Mouse (Mus musculus): ENCODE results near the gene Il22ra1. TPM values are rescaled to one million over a fixed set of nuclear protein-coding genes. Genes with fewer than 3 reads are reported as not detected.
"Not testable (repeated sequence)": the region's sequence is repeated elsewhere in the genome, so short reads cannot be mapped to it uniquely, and the experiment has no call there.

Il22ra1 gene
- polyA plus RNA-seq, 1 experiment from 2014 or later: not detected

DNA sequence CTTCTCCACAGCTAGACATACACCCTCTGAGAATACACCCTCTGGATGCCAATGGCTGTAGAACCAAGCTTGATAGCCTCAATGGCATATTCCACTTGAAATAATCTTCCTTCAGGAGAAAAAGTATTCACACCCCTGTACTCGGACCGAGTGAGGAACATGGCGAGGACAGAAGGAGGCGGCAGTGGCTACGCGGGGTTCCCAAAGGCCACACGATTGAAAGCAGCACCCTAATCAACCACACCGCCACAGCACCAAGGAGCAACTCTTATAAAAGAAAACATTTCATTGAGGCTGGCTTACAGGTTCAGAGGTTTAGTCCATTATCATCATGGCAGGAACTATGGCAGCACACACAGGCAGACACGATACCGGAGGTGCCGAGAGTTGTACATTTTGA is 11.5 kb upstream of the Il22ra1 start:
- H3K9ac ChIP-seq (replicated peaks; ENCODE audit: low read length); H3K4me2 ChIP-seq (ENCODE audit: low read length); H3K36me3 ChIP-seq (ENCODE audit: control insufficient read depth, insufficient read depth, low read length); H3K4me1 ChIP-seq (ENCODE audit: control insufficient read depth, insufficient read depth, low read length); H3K9me3 ChIP-seq (ENCODE audit: control insufficient read depth, low read length); H3K27ac ChIP-seq (replicated peaks; ENCODE audit: low read depth, low read length); DNase-seq; H3K27me3 ChIP-seq (ENCODE audit: control insufficient read depth, insufficient read depth, low read length); ATAC-seq (ENCODE audit: low FRiP score, low TSS enrichment); H3K4me3 ChIP-seq (replicated peaks; ENCODE audit: low read depth, low read length): not testable (repeated sequence)
- WGBS: 96% methylated on average over 11 of the region's 11 CpGs

DNA sequence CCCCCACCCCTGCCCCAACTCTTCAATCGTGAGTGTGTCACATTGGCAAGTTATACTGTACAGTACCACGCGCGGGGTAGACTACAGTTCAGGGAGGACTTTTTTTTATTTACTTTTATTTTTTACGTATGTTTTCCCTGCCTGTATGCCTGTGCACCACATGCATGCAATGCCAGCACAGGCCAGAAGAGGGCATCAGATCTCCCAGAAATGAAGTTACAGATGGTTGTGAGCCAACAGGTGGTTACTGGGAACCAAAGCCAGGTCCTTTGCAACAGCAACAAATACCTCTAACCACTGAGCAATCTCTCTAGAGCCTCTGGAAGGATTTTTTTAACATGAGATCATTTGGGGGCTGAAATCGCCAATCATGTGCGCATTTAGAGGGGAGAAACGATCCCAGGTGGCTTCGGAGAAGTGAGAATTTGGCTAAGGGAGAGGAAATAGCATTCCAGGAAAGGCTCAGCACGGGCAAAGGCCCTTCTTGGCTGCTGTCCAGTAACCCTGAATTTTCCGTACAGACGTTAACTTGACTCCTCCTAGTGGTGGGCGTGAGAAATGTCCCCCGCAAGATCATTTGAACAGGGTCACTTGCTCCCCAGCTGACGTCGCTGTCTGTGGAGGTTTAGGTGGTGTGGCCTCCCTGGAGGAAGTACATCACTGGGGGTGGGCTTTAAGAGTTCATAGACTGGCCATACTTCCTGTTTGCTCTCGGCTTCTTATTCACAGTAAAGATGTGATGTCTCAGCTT is 5.3 kb upstream of the Il22ra1 start:
- no peak overlapping the region for H3K27ac ChIP-seq (replicated peaks; ENCODE audit: low read depth, low read length)
- no peak overlapping the region for H3K4me2 ChIP-seq (ENCODE audit: low read length)
- no peaks in the 10 kb centered on the region for H3K9me3 ChIP-seq (ENCODE audit: control insufficient read depth, low read length)
- H3K4me3 ChIP-seq (replicated peaks; ENCODE audit: low read depth, low read length): no peak overlapping the region
- DNase-seq: no peak
- ATAC-seq (ENCODE audit: low FRiP score, low TSS enrichment): no peak
- H3K36me3 ChIP-seq (ENCODE audit: control insufficient read depth, insufficient read depth, low read length): no peaks in the 10 kb centered on the region
- no peak overlapping the region for H3K9ac ChIP-seq (replicated peaks; ENCODE audit: low read length)
- H3K4me1 ChIP-seq (ENCODE audit: control insufficient read depth, insufficient read depth, low read length): no peaks in the 10 kb centered on the region
- 75% methylated on average over 17 of the region's 17 CpGs for WGBS
- no peaks in the 10 kb centered on the region for H3K27me3 ChIP-seq (ENCODE audit: control insufficient read depth, insufficient read depth, low read length)

DNA sequence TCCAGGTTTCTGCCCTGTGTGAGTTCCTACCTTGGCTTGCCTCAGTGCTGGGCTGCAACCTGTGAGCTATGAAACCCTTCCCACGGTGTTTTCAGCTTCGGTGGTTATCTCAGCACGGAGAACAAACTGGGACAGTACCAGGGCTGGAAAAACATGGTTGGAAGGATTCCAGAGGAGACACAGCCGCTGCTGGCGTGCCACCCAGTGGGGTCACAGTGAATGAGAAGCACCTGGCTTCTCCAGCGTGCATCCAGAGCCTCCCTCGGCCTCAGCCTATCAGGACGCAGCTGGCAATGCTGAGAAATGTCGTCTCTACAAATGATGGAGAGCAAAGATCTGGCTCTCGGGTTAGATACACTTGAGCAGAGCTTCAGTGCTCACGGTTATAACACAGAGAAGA is 1.6 kb upstream of the Il22ra1 start:
- Histone ChIP-seq H3K4me3 (replicated peaks; ENCODE audit: low read depth, low read length) (no peak overlapping the region), H3K9ac (replicated peaks; ENCODE audit: low read length) (no peak overlapping the region), H3K4me1 (ENCODE audit: control insufficient read depth, insufficient read depth, low read length) (no peaks in the 10 kb centered on the region), H3K4me2 (ENCODE audit: low read length) (no peak overlapping the region), H3K36me3 (ENCODE audit: control insufficient read depth, insufficient read depth, low read length) (no peaks in the 10 kb centered on the region), H3K27me3 (ENCODE audit: control insufficient read depth, insufficient read depth, low read length) (no peaks in the 10 kb centered on the region), H3K27ac (replicated peaks; ENCODE audit: low read depth, low read length) (no peak overlapping the region), H3K9me3 (ENCODE audit: control insufficient read depth, low read length) (no peaks in the 10 kb centered on the region)
- ATAC-seq (ENCODE audit: low FRiP score, low TSS enrichment) (no peak), DNase-seq (no peak)
- WGBS: 85% methylated on average over 11 of the region's 11 CpGs

DNA sequence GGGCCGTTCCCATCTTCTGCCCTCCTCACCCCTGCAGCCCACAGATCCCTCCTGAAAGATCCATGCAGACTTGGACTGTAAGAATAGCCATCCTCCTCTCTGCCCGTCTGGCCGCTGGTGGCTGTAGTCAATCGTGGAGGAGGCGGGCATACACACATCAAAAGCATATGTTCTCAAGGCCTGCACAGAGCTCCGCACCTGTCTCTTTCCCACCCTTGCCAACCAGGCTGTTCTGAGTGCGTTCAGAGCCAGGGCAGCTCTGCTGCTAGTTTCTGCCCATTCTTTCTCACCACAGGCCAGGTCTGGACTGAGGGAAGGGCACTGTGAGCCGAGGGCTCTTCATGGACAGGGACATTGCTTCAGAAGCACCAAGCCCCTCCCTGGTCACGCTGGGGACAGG is 2.2 kb downstream of the Il22ra1 start:
- Histone ChIP-seq H3K27me3 (ENCODE audit: control insufficient read depth, insufficient read depth, low read length) (no peaks in the 10 kb centered on the region), H3K4me1 (ENCODE audit: control insufficient read depth, insufficient read depth, low read length) (no peaks in the 10 kb centered on the region), H3K4me3 (replicated peaks; ENCODE audit: low read depth, low read length) (no peak overlapping the region), H3K9me3 (ENCODE audit: control insufficient read depth, low read length) (no peaks in the 10 kb centered on the region), H3K4me2 (ENCODE audit: low read length) (no peak overlapping the region), H3K9ac (replicated peaks; ENCODE audit: low read length) (no peak overlapping the region), H3K36me3 (ENCODE audit: control insufficient read depth, insufficient read depth, low read length) (no peaks in the 10 kb centered on the region), H3K27ac (replicated peaks; ENCODE audit: low read depth, low read length) (no peak overlapping the region)
- 80% methylated on average over 9 of the region's 9 CpGs for WGBS
- ATAC-seq (ENCODE audit: low FRiP score, low TSS enrichment) (no peak), DNase-seq (no peak)

DNA sequence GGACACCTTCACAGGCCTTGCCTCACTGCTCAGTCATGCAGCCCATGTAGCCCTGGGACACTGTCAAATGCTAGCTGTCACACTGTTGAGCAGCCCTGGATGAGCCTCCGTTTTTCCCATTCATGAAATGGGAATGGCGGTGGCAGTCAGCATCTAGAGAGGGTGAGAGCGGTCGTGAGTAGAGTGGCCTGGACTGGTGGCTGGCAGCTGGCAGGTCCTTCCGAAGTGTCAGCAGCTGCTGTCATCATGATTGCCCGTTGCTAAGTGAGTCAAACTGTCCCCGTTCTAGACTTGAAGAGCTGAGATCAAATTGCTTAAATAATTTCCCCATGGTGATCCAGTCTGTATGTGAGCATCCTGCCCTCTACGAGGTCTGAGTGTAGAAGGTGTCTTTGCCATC is 3.0 kb downstream of the Il22ra1 start:
- H3K4me3 ChIP-seq (replicated peaks; ENCODE audit: low read depth, low read length): no peak overlapping the region
- no peak for DNase-seq
- H3K36me3 ChIP-seq (ENCODE audit: control insufficient read depth, insufficient read depth, low read length): no peaks in the 10 kb centered on the region
- no peak for ATAC-seq (ENCODE audit: low FRiP score, low TSS enrichment)
- no peak overlapping the region for H3K9ac ChIP-seq (replicated peaks; ENCODE audit: low read length)
- 81% methylated on average over 8 of the region's 8 CpGs for WGBS
- H3K4me1 ChIP-seq (ENCODE audit: control insufficient read depth, insufficient read depth, low read length): no peaks in the 10 kb centered on the region
- no peaks in the 10 kb centered on the region for H3K27me3 ChIP-seq (ENCODE audit: control insufficient read depth, insufficient read depth, low read length)
- H3K4me2 ChIP-seq (ENCODE audit: low read length): no peak overlapping the region
- no peak overlapping the region for H3K27ac ChIP-seq (replicated peaks; ENCODE audit: low read depth, low read length)
- H3K9me3 ChIP-seq (ENCODE audit: control insufficient read depth, low read length): no peaks in the 10 kb centered on the region

DNA sequence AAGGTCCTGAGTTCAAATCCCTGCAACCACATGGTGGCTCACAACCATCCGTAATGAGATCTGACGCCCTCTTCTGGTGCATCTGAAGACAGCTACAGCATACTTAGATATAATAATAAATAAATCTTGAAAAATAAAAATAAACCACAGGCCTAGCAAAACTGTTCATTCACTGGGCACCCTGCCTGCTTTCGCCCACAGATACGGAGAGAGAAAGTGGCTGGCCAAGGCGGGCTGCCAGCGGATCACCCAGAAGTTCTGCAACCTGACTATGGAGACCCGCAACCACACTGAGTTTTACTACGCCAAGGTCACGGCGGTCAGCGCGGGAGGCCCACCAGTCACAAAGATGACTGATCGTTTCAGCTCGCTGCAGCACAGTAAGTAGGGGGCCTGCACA is 5.9 kb downstream of the Il22ra1 start:
- Histone ChIP-seq H3K36me3 (ENCODE audit: control insufficient read depth, insufficient read depth, low read length) (no peaks in the 10 kb centered on the region), H3K9me3 (ENCODE audit: control insufficient read depth, low read length) (no peaks in the 10 kb centered on the region), H3K9ac (replicated peaks; ENCODE audit: low read length) (no peak overlapping the region), H3K4me3 (replicated peaks; ENCODE audit: low read depth, low read length) (no peak overlapping the region), H3K27me3 (ENCODE audit: control insufficient read depth, insufficient read depth, low read length) (no peaks in the 10 kb centered on the region), H3K27ac (replicated peaks; ENCODE audit: low read depth, low read length) (no peak overlapping the region), H3K4me2 (ENCODE audit: low read length) (no peak overlapping the region), H3K4me1 (ENCODE audit: control insufficient read depth, insufficient read depth, low read length) (no peaks in the 10 kb centered on the region)
- DNase-seq (no peak), ATAC-seq (ENCODE audit: low FRiP score, low TSS enrichment) (no peak)
- 95% methylated on average over 14 of the region's 14 CpGs for WGBS

DNA sequence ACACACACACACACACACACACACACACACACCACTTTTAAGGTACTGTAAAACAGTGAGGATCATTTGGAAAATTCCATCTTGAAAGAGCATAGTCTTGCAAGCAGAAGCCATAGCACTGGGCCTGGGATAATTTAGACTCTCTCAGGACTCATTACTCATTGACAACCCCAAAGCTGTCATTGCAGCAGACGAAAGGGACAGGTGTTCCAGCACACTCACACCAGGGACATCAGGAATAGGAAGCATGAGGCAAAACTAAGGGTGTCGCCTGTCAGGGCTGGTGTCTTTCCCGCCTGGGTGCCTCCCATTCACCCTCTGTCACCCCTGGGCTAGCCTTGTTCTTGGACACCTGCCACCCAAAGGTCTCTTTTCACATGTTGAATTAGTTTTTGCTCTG is 8.9 kb downstream of the Il22ra1 start:
- H3K4me2 ChIP-seq (ENCODE audit: low read length): no peak overlapping the region
- no peaks in the 10 kb centered on the region for H3K27me3 ChIP-seq (ENCODE audit: control insufficient read depth, insufficient read depth, low read length)
- H3K9ac ChIP-seq (replicated peaks; ENCODE audit: low read length): no peak overlapping the region
- WGBS: 91% methylated on average over 3 of the region's 3 CpGs
- no peak overlapping the region for H3K27ac ChIP-seq (replicated peaks; ENCODE audit: low read depth, low read length)
- no peaks in the 10 kb centered on the region for H3K36me3 ChIP-seq (ENCODE audit: control insufficient read depth, insufficient read depth, low read length)
- no peaks in the 10 kb centered on the region for H3K9me3 ChIP-seq (ENCODE audit: control insufficient read depth, low read length)
- H3K4me3 ChIP-seq (replicated peaks; ENCODE audit: low read depth, low read length): no peak overlapping the region
- no peaks in the 10 kb centered on the region for H3K4me1 ChIP-seq (ENCODE audit: control insufficient read depth, insufficient read depth, low read length)
- ATAC-seq (ENCODE audit: low FRiP score, low TSS enrichment) (no peak), DNase-seq (no peak)

DNA sequence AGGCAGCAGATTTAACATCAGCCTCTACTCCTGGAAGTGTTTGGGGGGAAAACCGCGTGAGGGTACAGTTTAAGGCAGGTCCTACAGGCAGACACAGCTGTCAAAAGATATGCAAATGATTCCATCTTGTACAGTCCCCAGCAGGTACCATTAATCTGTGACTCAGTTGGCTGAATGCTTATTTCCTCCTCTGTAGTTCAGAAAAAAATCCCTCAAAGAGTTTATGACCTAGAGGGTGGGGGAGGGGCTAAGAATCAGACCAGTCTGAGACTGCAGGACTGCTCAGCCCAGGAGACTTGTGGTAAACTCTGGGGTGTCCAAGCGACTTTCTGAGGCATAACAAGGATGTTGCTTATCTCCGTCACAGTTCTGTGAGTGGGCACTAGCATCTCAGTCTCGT is 10.3 kb downstream of the Il22ra1 start:
- Histone ChIP-seq H3K36me3 (ENCODE audit: control insufficient read depth, insufficient read depth, low read length) (no peaks in the 10 kb centered on the region), H3K4me3 (replicated peaks; ENCODE audit: low read depth, low read length) (no peak overlapping the region), H3K27me3 (ENCODE audit: control insufficient read depth, insufficient read depth, low read length) (no peaks in the 10 kb centered on the region), H3K9me3 (ENCODE audit: control insufficient read depth, low read length) (no peaks in the 10 kb centered on the region), H3K4me1 (ENCODE audit: control insufficient read depth, insufficient read depth, low read length) (no peaks in the 10 kb centered on the region), H3K4me2 (ENCODE audit: low read length) (no peak overlapping the region), H3K27ac (replicated peaks; ENCODE audit: low read depth, low read length) (no peak overlapping the region), H3K9ac (replicated peaks; ENCODE audit: low read length) (no peak overlapping the region)
- WGBS: 64% methylated on average over 5 of the region's 5 CpGs
- DNase-seq (no peak), ATAC-seq (ENCODE audit: low FRiP score, low TSS enrichment) (no peak)

DNA sequence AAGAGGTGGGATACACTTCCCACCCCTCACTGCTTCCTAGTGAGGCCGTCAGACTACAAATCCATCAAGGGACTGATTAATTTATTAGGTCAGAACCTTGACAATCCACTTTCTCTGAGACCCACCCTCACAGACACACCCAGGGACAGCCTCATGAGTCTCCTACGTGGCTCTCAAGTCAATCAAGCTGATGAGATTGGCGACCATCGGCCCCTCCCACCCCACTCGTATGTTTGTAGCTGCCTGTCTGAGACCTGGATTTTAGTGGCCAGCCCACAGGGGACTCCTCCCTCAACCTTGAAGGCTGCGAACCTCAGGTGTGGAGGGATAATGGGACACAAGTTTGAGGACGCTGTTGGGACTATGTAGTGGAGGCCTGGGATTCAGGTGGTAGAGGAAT is 11.2 kb downstream of the Il22ra1 start:
- no peaks in the 10 kb centered on the region for H3K4me1 ChIP-seq (ENCODE audit: control insufficient read depth, insufficient read depth, low read length)
- H3K36me3 ChIP-seq (ENCODE audit: control insufficient read depth, insufficient read depth, low read length): no peaks in the 10 kb centered on the region
- H3K9ac ChIP-seq (replicated peaks; ENCODE audit: low read length): no peak overlapping the region
- H3K9me3 ChIP-seq (ENCODE audit: control insufficient read depth, low read length): no peaks in the 10 kb centered on the region
- H3K27me3 ChIP-seq (ENCODE audit: control insufficient read depth, insufficient read depth, low read length): no peaks in the 10 kb centered on the region
- H3K27ac ChIP-seq (replicated peaks; ENCODE audit: low read depth, low read length): no peak overlapping the region
- 66% methylated on average over 7 of the region's 7 CpGs for WGBS
- no peak for ATAC-seq (ENCODE audit: low FRiP score, low TSS enrichment)
- no peak for DNase-seq
- H3K4me2 ChIP-seq (ENCODE audit: low read length): no peak overlapping the region
- H3K4me3 ChIP-seq (replicated peaks; ENCODE audit: low read depth, low read length): no peak overlapping the region
